Mouse (Mus musculus) brain, embryonic 18.5 days (tissue): ENCODE results near the gene Dhx57.
A peak's percentile ranks its signal among the peaks of the same experiment; 100 is the strongest.
"Not testable (repeated sequence)": the region's sequence is repeated elsewhere in the genome, so short reads cannot be mapped to it uniquely, and the experiment has no call there.

ENCODE experiments used
- DNase-seq: peaks from one replicate; pipeline ENCODE4 v3.0.0-alpha.2; 2012; ENCODE audit warnings: low read depth, low spot score

Dhx57 gene

GRCm38 (mm10) chr17:80290074-80290657, at the start of gene Dhx57, which contains the start of gene Morn2:
Gene Dhx57, minus strand, starts transcription at chr17:80290476.
Gene Morn2, plus strand, starts transcription at chr17:80290203.
- peak; percentile 90 for DNase-seq

- DNase-seq, result no peak
Observed at GRCm38 (mm10) chr17:80332386-80332785, 42.1 kb upstream of the Dhx57 start.

DNA sequence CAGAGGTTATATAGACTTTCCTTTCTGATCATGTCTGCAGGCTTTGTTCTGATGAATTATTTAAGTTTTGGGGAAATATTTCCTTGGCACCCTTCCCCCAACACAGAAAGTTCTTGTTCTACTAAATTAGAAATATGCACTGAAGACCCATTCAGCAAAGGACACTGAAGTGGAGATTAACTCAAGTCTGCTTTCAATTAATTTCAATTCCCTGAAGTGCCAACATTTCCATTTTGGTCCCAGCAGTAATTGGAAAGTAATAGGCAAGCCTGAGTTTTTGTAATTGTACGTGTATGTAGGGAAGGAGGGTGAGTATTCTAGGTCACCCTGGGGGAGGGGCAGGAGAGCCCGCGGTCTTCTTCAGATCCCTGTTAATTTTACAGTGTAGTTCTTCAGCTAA, 36.2 kb upstream of the Dhx57 start:
- no peak for DNase-seq

DNA sequence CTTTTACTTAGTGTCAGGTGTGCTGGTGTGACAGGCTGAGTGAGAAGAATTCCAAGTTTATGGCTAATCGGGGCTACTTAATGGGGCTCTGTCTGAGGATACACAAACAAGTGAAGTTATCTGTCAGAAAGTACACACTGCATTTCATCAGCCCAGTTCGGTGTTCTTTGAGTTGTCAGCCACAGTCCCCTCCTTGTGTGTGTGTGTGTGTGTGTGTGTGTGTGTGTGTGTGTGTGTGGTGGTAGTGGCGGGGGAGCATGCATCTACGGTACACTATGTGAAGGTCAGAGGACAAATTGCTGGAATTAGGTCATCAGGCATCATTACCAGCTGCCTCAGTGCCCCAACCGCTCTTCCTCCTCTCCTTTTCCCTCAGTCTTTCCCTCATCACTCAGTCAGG, 35.2 kb upstream of the Dhx57 start:
- no peak for DNase-seq

- no peak for DNase-seq
Observed at GRCm38 (mm10) chr17:80324521-80324920, 34.2 kb upstream of the Dhx57 start.

DNA sequence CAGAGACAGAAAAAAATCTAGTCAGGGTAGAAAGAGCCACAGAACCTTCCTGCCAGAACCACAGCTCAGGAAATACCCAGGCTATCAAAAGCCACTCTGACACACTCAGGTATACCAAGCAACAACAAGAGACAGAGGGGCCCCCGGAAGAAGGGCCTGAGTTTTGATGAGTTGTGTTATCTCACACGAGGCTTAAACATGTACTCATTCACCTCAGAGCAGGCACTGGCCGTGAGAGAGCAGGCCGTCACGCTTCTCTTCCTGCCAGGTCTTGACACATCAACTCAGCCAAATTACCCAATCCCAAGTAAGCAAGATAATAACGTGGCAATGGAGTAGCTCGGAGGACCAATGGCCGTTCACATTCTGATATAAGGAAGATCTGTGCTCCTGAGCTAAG, 33.4 kb upstream of the Dhx57 start:
- no peak for DNase-seq

- no peak for DNase-seq
Observed at GRCm38 (mm10) chr17:80323015-80323414, 32.7 kb upstream of the Dhx57 start.

DNA sequence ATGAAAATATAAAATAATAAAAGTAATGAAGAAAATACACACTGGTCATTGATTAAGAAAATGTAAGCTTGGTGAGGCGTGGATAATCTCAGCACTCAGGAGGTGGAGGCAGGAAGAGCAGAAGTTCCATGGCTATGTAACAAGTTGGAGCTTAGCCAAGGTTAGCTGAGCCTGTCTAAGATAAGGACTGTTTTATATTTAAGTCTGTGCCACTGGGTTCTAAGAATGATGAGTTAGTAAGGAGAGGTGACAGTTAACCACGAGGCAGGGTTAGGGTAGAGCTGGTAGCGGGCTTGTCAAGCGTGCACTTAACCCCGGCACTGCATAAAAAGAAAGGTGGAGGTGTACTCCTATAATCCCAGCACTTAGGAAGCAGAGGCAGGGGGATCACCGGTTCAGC, 32.0 kb upstream of the Dhx57 start:
- no peak for DNase-seq

DNA sequence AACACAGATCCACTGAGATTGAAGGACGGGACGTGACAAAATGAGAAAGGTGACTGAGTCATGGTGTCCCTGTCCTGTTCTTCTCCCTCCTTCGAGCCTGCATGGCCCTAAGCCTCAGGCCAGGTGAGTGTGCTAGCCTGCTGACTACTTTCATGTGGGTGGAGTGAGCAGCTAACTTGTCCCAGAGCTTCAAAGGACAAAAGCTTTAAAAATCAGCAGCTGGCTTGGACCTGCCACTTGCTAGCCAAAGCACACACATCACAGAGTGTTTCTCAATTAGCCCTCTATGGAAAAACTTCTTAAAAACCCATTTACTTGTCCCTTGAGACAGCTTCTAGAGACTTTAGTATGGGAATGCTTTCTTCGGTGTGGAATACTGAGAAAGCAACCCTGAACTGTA, 22.1 kb upstream of the Dhx57 start:
- DNase-seq, result no peak

DNA sequence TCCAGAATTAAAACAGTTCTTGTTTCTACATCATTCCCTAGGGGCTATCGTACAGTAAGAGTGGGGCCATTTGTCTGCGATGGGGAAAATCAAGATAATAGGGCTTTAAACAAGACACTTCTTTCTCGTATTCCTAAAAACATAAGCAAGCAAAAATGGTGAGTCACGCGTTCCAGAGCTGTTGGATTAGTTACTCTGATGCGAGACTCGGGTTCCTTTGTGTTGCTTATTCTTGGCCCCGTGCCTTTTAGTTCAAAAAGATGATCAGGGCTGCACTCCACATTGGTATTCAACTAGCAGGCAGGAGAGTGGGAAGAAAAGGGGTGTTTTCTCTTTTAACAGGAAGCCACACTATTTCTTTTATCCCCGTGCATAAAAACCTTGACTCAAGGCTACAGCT, 21.5 kb upstream of the Dhx57 start:
- DNase-seq, result no peak

- no peak for DNase-seq
Observed at GRCm38 (mm10) chr17:80307251-80307650, 17.0 kb upstream of the Dhx57 start, which contains the start of gene Arhgef33. Gene Arhgef33, plus strand, starts transcription at chr17:80307407.

DNA sequence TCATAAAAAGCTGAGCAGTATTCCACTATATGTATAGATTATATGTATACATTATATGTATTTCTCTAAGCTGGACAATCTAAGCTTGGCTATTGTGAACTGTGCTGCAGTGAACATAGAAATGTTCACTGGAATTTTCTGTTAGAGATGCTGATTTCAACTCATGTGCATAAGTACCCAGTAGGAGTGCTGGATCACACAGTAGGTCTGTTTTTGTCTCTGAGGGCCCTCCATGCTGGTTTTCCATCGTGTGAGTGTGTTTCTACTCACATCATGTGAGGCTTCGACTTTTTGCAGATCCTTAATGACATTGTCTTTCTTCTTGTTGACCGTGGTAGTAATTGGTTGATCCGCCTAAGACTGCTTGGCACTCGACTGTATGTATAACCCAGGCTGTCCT, 8.6 kb upstream of the Dhx57 start:
- no peak for DNase-seq

GRCm38 (mm10) chr17:80295258-80295657, 5.0 kb upstream of the Dhx57 start:
- DNase-seq, result no peak

DNA sequence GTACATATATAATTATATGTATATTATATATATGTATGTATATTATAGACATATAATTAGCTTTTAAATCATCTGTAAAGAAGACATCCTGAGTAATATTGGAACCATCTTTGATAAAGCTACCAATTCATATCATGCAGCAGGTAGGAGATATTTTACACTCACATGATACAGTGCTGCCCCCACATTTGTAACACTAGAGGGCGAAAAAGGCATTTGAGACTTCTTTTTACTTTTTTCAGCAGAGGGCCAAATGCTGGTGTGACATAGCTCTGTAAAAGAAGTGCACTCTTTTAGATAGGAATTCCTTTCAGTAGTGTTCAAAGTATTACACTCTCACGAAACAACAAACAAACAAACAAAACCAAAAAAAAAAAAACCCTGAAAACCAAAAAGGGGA, 872 bp upstream of the Dhx57 start:
- DNase-seq, result peak; percentile 61

GRCm38 (mm10) chr17:80289280-80290073, 799 bp downstream of the Dhx57 start:
- peak; percentile 6 for DNase-seq

DNA sequence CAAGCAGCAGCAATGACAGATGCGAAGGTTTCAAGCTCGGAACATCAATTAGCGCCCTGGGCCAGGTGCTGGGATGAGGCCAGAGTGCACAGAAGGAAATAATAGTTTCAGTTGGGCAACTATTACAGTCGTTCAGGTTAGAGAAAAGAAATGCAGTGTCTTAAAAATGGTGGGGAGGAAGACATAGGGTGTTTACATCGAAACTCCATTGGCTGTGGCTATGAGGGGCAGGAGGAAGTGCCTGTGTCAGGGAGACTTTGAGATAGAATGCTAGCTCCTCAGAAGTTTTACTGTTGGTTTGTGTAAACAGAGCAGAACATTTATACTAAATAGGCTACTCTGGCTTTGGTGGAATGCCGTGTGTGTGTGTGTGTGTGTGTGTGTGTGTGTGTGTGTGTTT, 2.3 kb downstream of the Dhx57 start:
- DNase-seq, result no peak

- DNase-seq, result no peak
Observed at GRCm38 (mm10) chr17:80284446-80284845, 5.8 kb downstream of the Dhx57 start.

- no peak for DNase-seq
Observed at GRCm38 (mm10) chr17:80279340-80280070, 10.8 kb downstream of the Dhx57 start.

GRCm38 (mm10) chr17:80278255-80278654, 12.0 kb downstream of the Dhx57 start:
- no peak for DNase-seq

- not testable (repeated sequence) for DNase-seq
Observed at GRCm38 (mm10) chr17:80270622-80271021, 19.7 kb downstream of the Dhx57 start.

DNA sequence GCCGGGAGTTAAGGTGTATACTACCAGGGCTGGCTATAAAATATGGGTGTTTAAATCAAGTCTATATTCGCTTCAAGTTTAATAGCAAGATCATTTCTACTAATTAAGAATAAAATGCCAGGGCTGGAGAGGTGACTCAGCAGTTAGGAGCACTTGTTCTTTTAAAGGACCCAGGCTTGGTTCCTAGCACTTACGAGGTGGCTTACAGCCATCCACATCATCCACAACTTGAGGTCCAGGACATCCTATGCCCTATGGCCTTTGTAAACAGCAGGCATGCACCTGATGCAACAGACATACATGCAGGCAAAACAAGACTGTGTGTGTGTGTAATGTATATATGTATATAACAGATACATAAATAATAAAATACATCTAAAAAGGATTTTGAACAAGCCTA, 22.1 kb downstream of the Dhx57 start:
- no peak for DNase-seq

DNA sequence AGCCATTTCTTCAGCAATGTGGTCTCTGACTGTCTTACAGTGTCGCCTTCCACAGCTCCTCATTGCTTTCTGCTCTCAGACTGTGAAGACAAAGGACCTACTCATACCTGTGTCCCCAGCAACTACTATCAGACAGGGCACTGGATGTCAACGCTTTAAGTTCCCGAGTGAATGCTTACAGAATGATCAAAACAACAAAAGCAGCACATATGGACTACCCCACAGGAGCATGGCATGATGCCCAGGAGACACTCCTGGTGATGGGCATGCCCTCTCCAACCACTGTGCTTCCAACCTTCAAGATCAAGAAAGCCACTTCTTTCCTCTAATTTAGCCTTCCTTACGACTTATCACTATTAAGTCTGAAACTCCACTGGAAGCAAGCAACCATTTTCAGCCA, 23.2 kb downstream of the Dhx57 start:
- DNase-seq, result no peak

DNA sequence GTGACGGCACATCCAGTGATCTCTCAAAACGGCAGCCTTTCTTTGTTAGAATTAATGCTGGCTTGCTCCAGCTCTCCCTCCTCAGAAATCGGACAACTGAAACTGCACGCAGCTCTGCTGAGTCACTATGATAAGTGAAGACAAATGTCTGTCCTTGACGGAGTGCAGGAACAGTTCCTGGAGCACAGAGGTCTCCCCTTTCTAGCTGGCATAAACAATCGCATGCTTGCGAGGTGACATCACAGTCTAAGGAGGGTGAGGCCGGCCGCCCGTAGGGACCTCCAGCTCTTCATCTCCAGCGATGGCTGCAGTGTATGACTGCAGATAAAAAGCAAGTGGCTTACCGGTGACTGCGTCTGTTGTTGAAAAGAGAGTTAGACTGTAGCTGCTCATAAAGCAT, 35.1 kb downstream of the Dhx57 start:
- no peak for DNase-seq
